Mouse (Mus musculus) left cerebral cortex, adult 11 months (tissue): ENCODE measurements at regions not wholly inside any gene's neighbourhood (a gene's known extent, or its start where the extent isn't known, plus 50 kb on each side); places are given as distances from the start of the nearest gene placed in this dataset.

ENCODE experiments used
- DNase-seq: peaks from one replicate; pipeline ENCODE4 v3.0.0; 2022; ENCODE audit warnings: low spot score

DNA sequence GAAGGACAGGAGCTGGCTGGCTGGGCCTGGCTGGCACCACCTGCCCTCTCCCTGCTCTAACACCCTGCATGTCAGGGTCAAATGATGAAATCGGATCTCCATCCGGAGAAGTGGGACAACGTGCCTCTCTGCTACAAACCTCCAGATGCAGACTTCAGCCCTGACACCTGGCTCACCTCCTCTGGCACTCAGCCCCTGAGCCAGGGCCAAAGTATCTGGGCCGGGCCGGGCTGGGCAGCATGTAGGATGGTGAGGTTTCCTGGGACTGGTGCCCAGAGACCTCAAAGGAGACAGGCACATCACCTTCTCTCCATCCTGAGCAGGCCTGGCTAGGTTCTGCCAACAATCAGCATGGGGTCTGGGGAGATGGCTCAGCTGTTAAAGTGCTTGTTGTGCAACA lies 113.5 kb downstream of the Tfcp2l1 start:
- no peak for DNase-seq

DNA sequence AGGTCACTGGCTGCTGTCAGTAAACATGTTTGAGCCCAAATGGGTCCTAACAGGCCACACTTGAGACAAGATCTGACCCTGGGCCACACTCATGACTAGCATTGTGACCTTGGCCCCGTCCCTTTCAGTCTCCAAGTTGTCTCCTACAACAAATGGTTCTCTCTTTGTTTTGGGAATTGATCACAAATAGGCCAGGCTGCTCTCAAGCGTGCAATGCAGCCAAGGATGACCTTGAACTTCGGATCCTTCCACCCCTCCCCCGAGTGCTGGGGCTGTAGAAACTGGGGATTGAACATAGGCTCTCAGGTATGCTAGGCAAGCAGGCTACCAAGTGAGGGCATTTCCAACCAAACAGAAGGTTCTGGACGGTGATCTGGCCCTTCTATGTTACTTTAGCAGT lies 120.5 kb downstream of the Tfcp2l1 start:
- DNase-seq = no peak

DNA sequence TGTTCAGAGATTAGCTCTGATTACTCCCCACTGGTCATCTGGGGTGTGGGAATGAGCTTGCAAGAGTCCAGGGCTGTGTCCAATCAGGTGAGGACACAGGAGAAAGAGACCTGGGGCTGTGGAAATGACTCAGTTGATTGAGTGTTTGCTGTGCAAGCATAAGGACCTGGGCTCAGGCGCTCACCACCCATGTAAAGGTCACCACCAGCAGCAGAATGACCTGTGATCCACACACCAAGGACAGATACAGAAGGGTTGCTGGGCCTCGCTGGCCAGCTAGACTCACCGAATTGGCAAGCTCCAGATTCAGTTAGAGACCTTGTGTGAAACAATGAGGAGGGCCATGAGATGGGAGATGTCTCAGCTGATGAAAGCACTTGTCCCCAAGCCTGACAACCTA lies 125.1 kb downstream of the Tfcp2l1 start:
- DNase-seq = no peak

DNA sequence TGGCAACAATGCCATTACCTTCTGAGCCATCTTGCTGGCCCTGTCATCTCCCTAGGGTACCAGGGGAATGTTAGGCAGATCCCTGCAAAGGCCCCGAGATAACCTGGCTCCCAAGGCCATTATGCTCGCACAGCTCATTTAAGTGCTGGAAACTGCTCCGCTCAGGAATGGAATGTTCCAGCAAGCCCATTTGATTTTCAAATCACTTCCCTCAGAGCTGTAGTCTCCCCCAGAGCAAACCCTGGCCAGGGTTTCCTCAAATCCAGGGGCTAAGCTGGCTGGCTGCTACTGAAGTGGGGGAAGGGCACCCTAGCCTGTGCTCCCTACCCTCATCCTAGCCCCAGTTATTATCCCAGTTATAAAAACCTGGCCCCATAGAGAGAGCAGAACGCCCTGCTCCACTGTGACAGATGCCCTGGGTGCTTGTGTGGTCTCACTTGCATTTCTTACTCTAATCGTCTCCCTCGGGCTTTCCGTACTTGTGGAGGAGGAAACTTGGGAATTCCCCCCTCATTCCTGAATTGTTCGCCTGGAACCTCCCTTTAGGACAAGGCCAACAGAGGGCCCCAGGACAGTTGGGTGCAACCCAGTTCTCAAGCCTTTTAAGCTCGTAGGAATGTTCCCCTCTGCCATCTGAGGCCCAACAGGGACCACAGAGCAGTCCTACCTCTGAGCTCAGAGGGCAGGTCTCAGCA lies 128.6 kb downstream of the Tfcp2l1 start:
- DNase-seq = no peak

DNA sequence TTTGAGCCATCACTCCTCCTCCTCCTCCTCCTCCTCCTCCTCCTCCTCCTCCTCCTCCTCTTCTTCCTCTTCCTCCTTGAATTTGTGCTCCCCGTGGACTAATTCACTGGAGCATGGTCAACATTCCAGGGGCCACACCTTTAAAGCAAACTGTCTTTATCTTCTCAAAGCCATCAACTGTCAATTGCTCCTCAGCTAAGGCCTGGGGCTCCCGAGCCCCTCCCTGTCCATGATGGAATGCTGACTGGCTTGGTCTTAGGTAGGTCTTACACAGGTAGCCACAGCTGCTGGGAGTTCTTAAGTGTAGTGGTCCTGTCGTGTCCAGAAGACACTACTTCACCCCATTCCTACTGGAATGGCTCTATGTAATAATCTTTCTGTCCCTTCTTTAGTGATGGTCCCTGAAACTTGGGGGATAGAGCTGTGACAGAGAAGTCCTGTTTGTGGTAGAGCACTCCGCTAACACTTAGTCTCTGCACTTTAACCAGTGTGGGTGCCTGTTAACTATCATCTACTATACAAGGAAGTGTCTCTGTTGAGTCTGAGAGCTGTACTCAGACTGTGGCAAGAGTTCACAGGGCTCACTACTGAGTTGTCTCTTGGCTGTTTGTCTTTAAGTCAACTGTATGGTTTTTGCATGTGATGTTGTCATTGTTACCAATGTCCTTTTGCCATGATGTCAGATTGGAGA lies 129.7 kb downstream of the Tfcp2l1 start:
- no peak for DNase-seq

DNA sequence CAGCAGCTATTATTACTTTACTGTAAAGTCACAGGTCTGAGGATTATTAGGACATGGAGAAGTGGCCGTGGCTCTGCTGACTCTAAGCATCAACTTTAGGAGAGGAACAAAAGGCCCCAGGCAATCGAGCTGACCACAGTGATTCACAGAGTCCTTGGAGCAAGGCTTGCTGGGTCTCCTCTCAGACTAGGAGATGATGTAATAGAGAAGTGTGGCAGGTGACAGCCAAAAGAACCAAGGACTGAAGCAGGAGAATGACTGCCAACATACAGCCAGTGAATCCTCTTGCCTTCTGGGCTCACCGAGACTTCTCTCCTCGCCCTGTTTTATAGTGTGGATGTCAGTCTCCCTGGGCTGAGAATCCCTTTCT lies 130.3 kb downstream of the Tfcp2l1 start:
- no peak for DNase-seq

DNA sequence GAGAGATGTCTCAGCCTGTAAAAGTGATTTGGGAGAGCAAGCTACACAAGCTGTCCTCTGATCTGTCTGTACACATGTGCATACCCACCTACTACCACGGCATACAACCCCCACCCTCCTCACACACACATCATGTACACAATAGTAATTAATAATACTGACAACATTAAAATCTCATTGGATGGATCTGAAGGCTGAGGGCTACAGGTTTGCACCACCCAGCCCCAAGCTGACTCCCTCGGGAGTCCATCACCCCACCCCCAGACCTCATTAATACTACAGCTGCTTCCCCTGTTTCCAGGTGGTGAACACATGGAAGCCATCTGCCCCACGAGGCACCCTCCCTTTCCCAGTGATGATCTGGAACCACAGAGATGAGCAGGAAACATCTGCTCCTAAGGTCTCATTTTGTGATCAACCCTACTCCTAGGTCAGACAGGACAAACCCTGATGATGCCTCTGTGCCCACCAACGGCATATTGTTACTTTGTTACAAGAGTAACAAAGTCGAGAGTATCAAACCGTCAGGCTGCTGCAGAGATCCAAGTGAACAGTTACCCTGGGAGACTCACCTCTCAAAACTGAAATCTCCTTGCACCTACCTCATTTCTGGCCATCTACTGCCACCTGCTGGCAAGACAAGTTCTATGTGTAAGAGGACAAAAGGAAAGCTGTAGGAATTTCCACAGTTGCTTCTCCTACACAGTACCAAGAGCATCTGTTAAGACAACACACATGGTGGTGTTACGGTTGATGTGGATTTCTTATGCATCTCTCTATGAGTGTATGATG lies 131.6 kb downstream of the Tfcp2l1 start:
- peak; percentile 58 for DNase-seq

DNA sequence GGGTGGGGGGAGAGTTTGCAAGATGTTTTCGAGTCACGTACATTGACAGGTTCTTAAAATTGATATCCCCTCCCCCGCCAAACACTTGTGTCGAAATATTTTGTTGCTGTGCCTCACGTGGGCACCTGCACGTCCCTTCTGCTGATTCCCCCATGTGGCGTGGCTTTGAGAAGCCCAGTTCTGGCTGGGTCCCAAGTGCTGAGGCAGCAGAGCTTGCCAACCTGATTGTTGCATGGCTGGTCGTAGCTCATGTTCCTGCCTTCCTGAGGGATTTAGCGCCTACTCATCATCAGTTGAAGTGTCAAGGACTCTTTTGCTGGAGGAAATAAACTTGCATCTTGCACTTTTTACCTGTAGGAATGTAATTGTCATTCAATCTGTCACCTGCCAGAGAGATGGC lies 137.8 kb downstream of the Tfcp2l1 start:
- no peak for DNase-seq

DNA sequence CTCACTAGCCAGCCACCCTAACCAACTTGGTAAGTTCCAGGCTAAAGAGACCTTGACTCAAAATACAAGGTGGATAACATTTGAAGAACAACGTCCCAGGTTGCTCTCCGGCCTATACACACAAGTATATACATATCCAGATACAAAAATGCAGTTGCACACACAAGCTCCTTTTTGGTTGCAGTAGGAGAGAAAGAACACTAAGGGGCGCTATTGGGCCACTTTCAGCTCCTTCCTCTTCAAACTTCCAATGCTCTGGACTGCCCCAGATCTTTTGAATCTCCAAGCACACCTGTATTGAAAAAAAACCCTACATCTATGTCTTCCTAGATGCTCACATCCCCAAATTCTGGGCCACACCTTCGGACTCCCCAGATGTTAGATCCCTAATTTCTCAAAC lies 141.1 kb downstream of the Tfcp2l1 start:
- DNase-seq = peak; percentile 22

DNA sequence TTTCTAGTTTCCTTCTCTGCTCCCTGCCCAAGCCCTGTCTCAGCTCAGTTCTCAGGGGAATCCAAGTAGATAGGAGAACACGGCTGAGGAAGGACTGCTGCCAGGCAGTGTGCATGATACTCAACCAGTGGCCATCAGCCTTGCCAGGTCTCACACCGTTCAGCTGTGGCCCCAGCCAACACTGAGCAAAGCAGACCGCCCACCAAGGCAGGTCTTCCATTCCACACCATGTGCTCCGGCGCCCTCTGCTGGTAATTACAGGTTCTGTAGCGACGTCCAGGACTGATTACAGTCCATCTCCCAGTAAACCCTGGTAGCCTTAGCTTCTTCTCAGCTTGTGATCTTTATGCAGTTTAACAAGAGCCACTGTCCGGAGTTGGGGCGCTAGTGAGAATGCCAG lies 144.5 kb downstream of the Tfcp2l1 start:
- no peak for DNase-seq

DNA sequence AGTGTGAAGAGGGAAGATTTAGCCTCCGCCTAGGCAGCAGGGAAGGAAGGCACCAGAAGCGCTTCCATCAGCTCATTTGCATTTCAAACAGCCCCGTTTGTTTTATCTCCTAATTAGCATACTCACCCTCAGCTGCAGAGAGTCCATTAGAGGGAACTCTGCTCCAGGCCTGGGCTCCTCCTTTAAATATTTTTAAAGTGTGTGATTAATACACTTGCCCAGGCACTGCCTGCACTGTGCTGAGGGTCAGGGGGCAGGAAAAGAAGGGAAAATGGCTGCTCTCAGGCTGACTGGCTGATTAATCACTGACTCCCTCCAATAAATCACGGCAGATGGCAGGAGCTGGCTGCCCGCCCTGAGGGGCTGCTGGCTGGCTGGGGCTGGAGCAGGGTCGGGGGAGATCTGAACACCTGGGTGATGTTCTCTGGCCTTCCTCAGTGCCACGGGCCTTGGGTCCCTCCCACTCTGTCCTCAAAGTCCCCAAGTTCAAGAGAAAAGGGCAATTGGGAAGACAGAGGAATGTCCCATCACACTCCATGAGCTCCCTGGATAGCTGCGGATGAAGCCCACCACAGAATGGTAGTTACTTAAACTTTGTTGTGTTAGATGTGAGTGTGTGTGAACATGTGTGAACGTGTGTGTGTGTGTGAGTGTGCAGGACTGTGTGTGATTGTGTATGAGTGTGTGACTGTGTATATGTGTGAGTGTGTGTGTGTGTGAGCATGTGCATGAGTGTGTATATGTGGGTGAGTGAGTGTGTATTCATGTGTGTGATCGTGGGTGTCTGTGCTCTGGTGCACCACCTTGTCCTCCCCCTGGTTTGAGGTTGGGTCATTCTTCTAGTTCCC lies 149.1 kb downstream of the Tfcp2l1 start:
- no peak for DNase-seq
